Mouse (Mus musculus): ENCODE data around the gene Tbx6. TPM values are rescaled to one million over a fixed set of nuclear protein-coding genes. Genes with fewer than 3 reads are reported as not detected.
"Not testable (repeated sequence)": the region's sequence is repeated elsewhere in the genome, so short reads cannot be mapped to it uniquely, and the experiment has no call there.

The Tbx6 gene
- total RNA-seq, 2 experiments from 2014 or later: 0.44 to 0.62 TPM

GRCm38 (mm10) chr7:126765540-126765939 is 15.7 kb upstream of the Tbx6 start:
- intact Hi-C loops (cut with DNase I): no loop called here
- no peak for DNase-seq

- DNase-seq: no peak
- intact Hi-C loops (cut with DNase I): no loop called here
Measured at GRCm38 (mm10) chr7:126766201-126766600, 15.1 kb upstream of the Tbx6 start, which contains the start of gene Gdpd3. Gene Gdpd3 (plus strand): TSS chr7:126766334.

- no peak for DNase-seq
- intact Hi-C loops (cut with DNase I): no loop called here
Measured at GRCm38 (mm10) chr7:126767001-126767400, 14.3 kb upstream of the Tbx6 start.

GRCm38 (mm10) chr7:126770784-126771183 is 10.5 kb upstream of the Tbx6 start:
- intact Hi-C loops (cut with DNase I): no loop called here
- no peak for DNase-seq

GRCm38 (mm10) chr7:126773351-126773750 is 7.9 kb upstream of the Tbx6 start:
- DNase-seq: no peak
- intact Hi-C loops (cut with DNase I): no loop called here

- intact Hi-C loops (cut with DNase I): loop anchor here (2.0 kb wide), 1 partner anchor 14 kb away; no protein-coding TSS in a partner anchor
- no peak for DNase-seq
Measured at GRCm38 (mm10) chr7:126774463-126774862, 6.8 kb upstream of the Tbx6 start.

- DNase-seq: no peak
- intact Hi-C loops (cut with DNase I): loop anchor here (2.0 kb wide), 1 partner anchor 15 kb away; no protein-coding TSS in a partner anchor
Measured at GRCm38 (mm10) chr7:126775185-126775977, 5.9 kb upstream of the Tbx6 start.

- intact Hi-C loops (cut with DNase I): loop anchor here (2.0 kb wide), 1 partner anchor 15 kb away; no protein-coding TSS in a partner anchor
- no peak for DNase-seq
Measured at GRCm38 (mm10) chr7:126775978-126776234, 5.4 kb upstream of the Tbx6 start.

- intact Hi-C loops (cut with DNase I): no loop called here
- DNase-seq: peak; percentile 97
Measured at GRCm38 (mm10) chr7:126776598-126777057, 4.7 kb upstream of the Tbx6 start, which contains the start of gene Ypel3. Gene Ypel3 (plus strand): TSS chr7:126776955.

- intact Hi-C loops (cut with DNase I): no loop called here
- DNase-seq: no peak
Measured at GRCm38 (mm10) chr7:126777476-126777875, 3.8 kb upstream of the Tbx6 start.

GRCm38 (mm10) chr7:126778147-126778546 is 3.1 kb upstream of the Tbx6 start:
- no peak for DNase-seq
- intact Hi-C loops (cut with DNase I): no loop called here

- intact Hi-C loops (cut with DNase I); DNase-seq: not testable (repeated sequence)
Measured at GRCm38 (mm10) chr7:126779101-126779500, 2.2 kb upstream of the Tbx6 start.

- peak; percentile 89 to 93 for DNase-seq
- intact Hi-C loops (cut with DNase I): no loop called here
Measured at GRCm38 (mm10) chr7:126779983-126780970, 1.0 kb upstream of the Tbx6 start.

GRCm38 (mm10) chr7:126781661-126782370 is 533 bp downstream of the Tbx6 start:
- DNase-seq: no peak
- intact Hi-C loops (cut with DNase I): no loop called here

- no peak for DNase-seq
- intact Hi-C loops (cut with DNase I): no loop called here
Measured at GRCm38 (mm10) chr7:126782693-126783092, 1.4 kb downstream of the Tbx6 start.

- intact Hi-C loops (cut with DNase I): no loop called here
- DNase-seq: no peak
Measured at GRCm38 (mm10) chr7:126784469-126784868, 3.2 kb downstream of the Tbx6 start.

GRCm38 (mm10) chr7:126785056-126785455 is 3.8 kb downstream of the Tbx6 start:
- no peak for DNase-seq
- intact Hi-C loops (cut with DNase I): no loop called here

- DNase-seq: no peak
Measured at GRCm38 (mm10) chr7:126786142-126786541, 4.9 kb downstream of the Tbx6 start.

GRCm38 (mm10) chr7:126789141-126789540 is 7.9 kb downstream of the Tbx6 start:
- DNase-seq: no peak
- intact Hi-C loops (cut with DNase I): no loop called here

More at GRCm38 (mm10) chr7:126786142-126786541, 4.9 kb downstream of the Tbx6 start:
- intact Hi-C loops (cut with DNase I): no loop called here

Measured in heart, postnatal 14 days (tissue).